Mouse (Mus musculus): ENCODE measurements around the gene Gal3st3.

DNA sequence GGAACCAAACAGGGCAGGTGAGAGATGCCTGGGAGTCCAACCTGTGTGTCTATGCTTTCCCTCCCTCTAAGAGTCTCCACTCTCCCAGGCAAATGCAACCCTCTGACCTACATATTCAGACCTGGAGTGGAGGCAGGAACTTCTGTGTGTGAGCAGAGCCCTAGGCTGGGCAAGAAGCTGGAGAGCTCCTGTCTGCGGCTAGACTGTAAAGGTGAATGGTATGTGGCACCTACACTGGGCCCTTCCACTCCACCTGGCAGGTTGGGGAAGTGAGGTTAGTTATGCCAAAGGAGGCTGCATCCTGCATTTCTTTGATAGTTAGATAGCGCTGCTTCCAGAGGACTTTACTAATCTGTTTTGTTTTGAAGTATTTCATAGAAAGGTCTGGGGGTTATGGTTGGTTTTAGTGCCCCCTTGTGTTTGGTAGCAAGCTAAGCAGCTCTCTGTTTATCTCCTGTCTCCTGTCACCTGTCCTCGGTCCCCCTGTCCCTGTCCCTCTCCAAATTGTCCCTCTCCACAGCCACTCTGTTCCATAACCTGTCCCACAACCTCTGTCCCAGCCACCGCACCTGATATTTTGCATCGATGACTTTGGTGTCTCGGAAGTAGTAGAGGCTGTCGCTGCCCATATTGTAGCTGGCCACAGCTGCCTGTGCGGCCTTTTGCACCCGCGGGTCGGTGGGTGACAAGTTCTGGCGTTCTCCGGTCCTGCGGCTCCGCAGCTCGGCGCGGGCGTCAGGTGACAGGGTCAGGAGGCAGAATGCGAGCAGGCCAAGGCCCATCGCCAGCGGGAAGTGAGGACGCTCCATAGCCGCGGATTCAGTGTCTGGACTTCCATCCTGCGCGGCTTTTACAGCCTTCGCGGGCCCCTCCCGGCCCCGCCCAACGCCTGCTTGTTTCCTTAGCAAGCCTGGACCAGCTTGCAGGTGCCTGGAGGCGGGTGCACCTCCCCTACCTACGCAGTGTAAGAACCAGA lies 50.7 kb downstream of the Gal3st3 start:
- TF ChIP-seq CTCF (IDR thresholded peaks at IDR 0.05; ENCODE audit: control insufficient read depth, insufficient read depth, low read length), result 0 out of 2 replicates have a peak, but pooled peaks have one; percentile 20
- TF ChIP-seq POLR2A (IDR thresholded peaks at IDR 0.05; ENCODE audit: borderline replicate concordance, control insufficient read depth, low read depth, low read length), result no peak
